Mouse (Mus musculus) kidney, postnatal 0 days (tissue): ENCODE results near the gene Smc3. TPM values are rescaled to one million over a fixed set of nuclear protein-coding genes. Genes with fewer than 3 reads are reported as not detected.

Experiments used
- ATAC-seq: fragments of 200-750 bp; cut with Nextera tagmentation; replicated peaks from 2 replicates; pipeline ENCODE4 v1.8.0; 2017; ENCODE audit warnings: low read depth, moderate number of reproducible peaks, moderate TSS enrichment, moderate library complexity; ENCODE audit not compliant: low FRiP score
- DNase-seq: peaks from one replicate; pipeline ENCODE4 v3.0.0-alpha.2; 2016; ENCODE audit warnings: low spot score
- H3K27ac ChIP-seq: fragments of 300-500 bp; sonication (generic); 2 replicates; pipeline ENCODE4 v1.5.1; 2014; ENCODE audit warnings: mild to moderate bottlenecking
- H3K27me3 ChIP-seq: fragments of 300-500 bp; sonication (generic); 2 replicates; pipeline ENCODE4 v1.6.1; 2014; ENCODE audit warnings: low read length, mixed read lengths; ENCODE audit not compliant: insufficient read depth
- H3K36me3 ChIP-seq: fragments of 300-500 bp; sonication (generic); 2 replicates; pipeline ENCODE4 v1.6.1; 2014; ENCODE audit warnings: low read length, mixed read lengths; ENCODE audit not compliant: insufficient read depth
- H3K4me1 ChIP-seq: fragments of 300-500 bp; sonication (generic); replicated peaks from 2 replicates; pipeline ENCODE4 v1.6.1; 2014; ENCODE audit warnings: antibody characterized with exemption, low read length, mixed read lengths; ENCODE audit not compliant: insufficient read depth
- H3K4me2 ChIP-seq: fragments of 300-500 bp; sonication (generic); 2 replicates; pipeline ENCODE4 v1.6.1; 2014; ENCODE audit warnings: mild to moderate bottlenecking, low read length, moderate library complexity, mixed read lengths
- H3K4me3 ChIP-seq: fragments of 300-500 bp; sonication (generic); replicated peaks from 2 replicates; pipeline ENCODE4 v1.5.1; 2014; ENCODE audit warnings: low read depth, low read length
- H3K9ac ChIP-seq: fragments of 300-500 bp; sonication (generic); 2 replicates; pipeline ENCODE4 v1.6.1; 2014; ENCODE audit warnings: low read depth, low read length
- H3K9me3 ChIP-seq: fragments of 300-500 bp; sonication (generic); replicated peaks from 2 replicates; pipeline ENCODE4 v1.6.1; 2016; ENCODE audit warnings: low read length, inconsistent platforms, mixed read lengths
- CTCF ChIP-seq: IDR thresholded peaks from 2 replicates; pipeline ENCODE4 v1.5.1; 2016; ENCODE audit warnings: antibody characterized with exemption, low read depth, mild to moderate bottlenecking, moderate library complexity
- WGBS: fragments of 180-500 bp; shearing (Covaris S2); extraction: QIAGEN DNeasy Blood & Tissue Kit; methylation state at CpG from one replicate; pipeline ENCODE4 v1.1.7; 2014; 5-methylcytosine and 5-hydroxymethylcytosine counted together
- polyA plus RNA-seq: library from polyadenylated mRNA; unstranded; fragments of >200 nt; fragmentation: Nextera tagmentation; extraction: Ambion mirVana; gene quantifications from 2 replicates; pipeline ENCODE4 v1.2.1, GENCODE M21; 2015

The Smc3 gene
- polyA plus RNA-seq, 1 experiment from 2014 or later = 49.8 TPM

GRCm38 (mm10) chr19:53679981-53680380 lies 79.8 kb downstream of the Smc3 start:
- no peak overlapping the region for H3K9ac ChIP-seq
- H3K4me2 ChIP-seq = no peak overlapping the region
- WGBS = 79% methylated on average over 7 of the region's 7 CpGs
- H3K9me3 ChIP-seq = no peaks in the 10 kb centered on the region
- TF ChIP-seq CTCF = no peak
- peaks cover 7% of the 10 kb centered on the region; the same call in 1 of the 2 replicates for H3K27me3 ChIP-seq
- peaks cover 7% of the 10 kb centered on the region for H3K4me1 ChIP-seq
- H3K36me3 ChIP-seq = no peaks in the 10 kb centered on the region
- ATAC-seq (no peak), DNase-seq (no peak)
- no peak overlapping the region for H3K27ac ChIP-seq
- no peak overlapping the region for H3K4me3 ChIP-seq

DNA sequence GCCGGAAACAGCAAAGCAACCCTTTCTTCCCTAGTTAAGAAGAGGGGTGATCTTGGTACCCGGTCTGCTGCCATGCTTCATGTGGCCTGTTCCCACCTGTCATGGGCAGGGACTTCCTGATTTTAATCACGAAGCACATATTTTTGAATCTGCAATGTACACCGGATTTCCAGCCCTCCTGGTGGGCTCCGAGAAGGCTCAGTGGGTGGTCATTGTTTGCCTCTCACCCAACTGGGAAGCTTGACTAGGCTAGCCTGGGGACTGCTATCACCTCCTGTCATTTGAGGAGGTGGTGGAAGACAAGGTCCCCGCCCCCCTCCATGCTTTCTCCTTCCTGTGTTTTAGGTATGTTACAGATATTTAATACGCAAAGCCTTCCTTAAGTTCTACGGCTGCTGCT lies 82.2 kb downstream of the Smc3 start:
- no peaks in the 10 kb centered on the region for H3K36me3 ChIP-seq
- no peak overlapping the region for H3K9ac ChIP-seq
- DNase-seq (no peak), ATAC-seq (no peak)
- 48% methylated on average over 8 of the region's 8 CpGs for WGBS
- TF ChIP-seq CTCF = no peak
- no peaks in the 10 kb centered on the region for H3K9me3 ChIP-seq
- H3K4me3 ChIP-seq = no peak overlapping the region
- no peak overlapping the region for H3K4me2 ChIP-seq
- H3K4me1 ChIP-seq = no peaks in the 10 kb centered on the region
- no peaks in the 10 kb centered on the region for H3K27me3 ChIP-seq
- H3K27ac ChIP-seq = no peak overlapping the region

DNA sequence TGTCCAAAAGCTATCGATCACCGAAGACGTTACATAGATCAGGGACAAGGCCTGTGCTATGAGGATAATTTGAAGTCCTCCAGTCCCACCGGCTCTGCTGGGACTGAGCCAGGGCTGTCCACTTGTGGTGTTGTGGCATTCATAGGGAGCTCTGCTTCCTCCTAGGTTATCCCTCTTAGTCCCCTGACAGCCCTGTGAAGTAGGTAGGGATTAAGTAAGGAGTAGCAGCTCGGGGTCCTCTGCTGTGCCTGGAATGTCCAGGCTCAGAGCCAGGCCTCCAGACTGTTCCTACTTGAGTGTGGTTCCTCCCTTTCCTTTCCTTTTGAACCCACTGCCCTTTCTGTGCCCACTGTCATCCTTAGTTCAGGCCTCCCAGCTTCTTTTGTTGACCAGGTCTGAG lies 87.4 kb downstream of the Smc3 start:
- WGBS = 74% methylated on average over 5 of the region's 5 CpGs
- no peak for TF ChIP-seq CTCF
- no peak overlapping the region for H3K27ac ChIP-seq
- no peaks in the 10 kb centered on the region for H3K36me3 ChIP-seq
- no peak overlapping the region for H3K4me3 ChIP-seq
- DNase-seq (no peak), ATAC-seq (no peak)
- no peak overlapping the region for H3K9ac ChIP-seq
- no peaks in the 10 kb centered on the region for H3K9me3 ChIP-seq
- no peaks in the 10 kb centered on the region for H3K27me3 ChIP-seq
- H3K4me1 ChIP-seq = no peaks in the 10 kb centered on the region
- H3K4me2 ChIP-seq = no peak overlapping the region

- Histone ChIP-seq H3K4me2 (no peak overlapping the region), H3K9me3 (no peaks in the 10 kb centered on the region), H3K4me1 (no peaks in the 10 kb centered on the region), H3K4me3 (no peak overlapping the region), H3K9ac (no peak overlapping the region), H3K27me3 (no peaks in the 10 kb centered on the region), H3K36me3 (no peaks in the 10 kb centered on the region), H3K27ac (no peak overlapping the region)
- no peak for ATAC-seq
- WGBS = 74% methylated on average over 10 of the region's 10 CpGs
- no peak for TF ChIP-seq CTCF
- DNase-seq = no peak
Observed at GRCm38 (mm10) chr19:53690816-53691215, 90.6 kb downstream of the Smc3 start.

- Histone ChIP-seq H3K36me3 (no peaks in the 10 kb centered on the region), H3K9me3 (no peaks in the 10 kb centered on the region), H3K4me2 (no peak overlapping the region), H3K27me3 (no peaks in the 10 kb centered on the region), H3K4me1 (0 out of 2 replicates have a peak, but pooled peaks cover 6% of the 10 kb centered on the region), H3K27ac (no peak overlapping the region), H3K4me3 (no peak overlapping the region), H3K9ac (no peak overlapping the region)
- TF ChIP-seq CTCF = no peak
- no peak for ATAC-seq
- DNase-seq = no peak
- WGBS = 11% methylated on average over 1 of the region's 1 CpGs
Observed at GRCm38 (mm10) chr19:53694020-53694419, 93.8 kb downstream of the Smc3 start.

Other genes starting within 250 kb of the Smc3 start
- gene Gm10197, start 228.6 kb upstream of the Smc3 start, polyA plus RNA-seq = not detected in 2 replicates
- 47.2 and 47.6 TPM in 2 replicates for gene Smndc1, start 209.8 kb upstream of the Smc3 start, polyA plus RNA-seq
- 8.1 and 8.7 TPM in 2 replicates for gene Dusp5, start 71.3 kb upstream of the Smc3 start, polyA plus RNA-seq
- gene Nutf2-ps1, start 11.3 kb upstream of the Smc3 start, polyA plus RNA-seq = 287 TPM in 2 replicates
- gene Rbm20, start 76.9 kb downstream of the Smc3 start, polyA plus RNA-seq = 2.5 and 2.8 TPM in 2 replicates